Mouse (Mus musculus) kidney, embryonic 16.5 days (tissue): ENCODE data around the gene Hmces. TPM values are rescaled to one million over a fixed set of nuclear protein-coding genes. Genes with fewer than 3 reads are reported as not detected.

Experiments used
- ATAC-seq: fragments of 200-750 bp; cut with Nextera tagmentation; 2 replicates; pipeline ENCODE4 v1.8.0; 2017; ENCODE audit warnings: moderate TSS enrichment; ENCODE audit not compliant: low FRiP score, low TSS enrichment
- H3K27ac ChIP-seq: fragments of 300-500 bp; sonication (generic); 2 replicates; pipeline ENCODE4 v1.5.1; 2014; ENCODE audit warnings: low read length
- H3K27me3 ChIP-seq: fragments of 300-500 bp; sonication (generic); 2 replicates; pipeline ENCODE4 v1.6.1; 2014; ENCODE audit warnings: low read length, control low read depth, mixed read lengths; ENCODE audit not compliant: insufficient read depth
- H3K36me3 ChIP-seq: fragments of 300-500 bp; sonication (generic); 2 replicates; pipeline ENCODE4 v1.6.1; 2014; ENCODE audit warnings: low read length, control low read depth, mixed read lengths; ENCODE audit not compliant: insufficient read depth
- H3K4me1 ChIP-seq: fragments of 300-500 bp; sonication (generic); 2 replicates; pipeline ENCODE4 v1.6.1; 2014; ENCODE audit warnings: low read length, control low read depth, mixed read lengths; ENCODE audit not compliant: insufficient read depth
- H3K4me2 ChIP-seq: fragments of 300-500 bp; sonication (generic); replicated peaks from 2 replicates; pipeline ENCODE4 v1.6.1; 2014; ENCODE audit warnings: low read depth, low read length
- H3K4me3 ChIP-seq: fragments of 300-500 bp; sonication (generic); 2 replicates; pipeline ENCODE4 v1.5.1; 2014; ENCODE audit warnings: mild to moderate bottlenecking, low read length
- H3K9ac ChIP-seq: fragments of 300-500 bp; sonication (generic); replicated peaks from 2 replicates; pipeline ENCODE4 v1.6.1; 2014; ENCODE audit warnings: low read length
- H3K9me3 ChIP-seq: fragments of 300-500 bp; sonication (generic); 2 replicates; pipeline ENCODE4 v1.6.1; 2016; ENCODE audit warnings: low read length, control low read depth
- WGBS: fragments of 180-500 bp; shearing (Covaris S2); extraction: QIAGEN DNeasy Blood & Tissue Kit; methylation state at CpG from one replicate; pipeline ENCODE4 v1.1.7; 2014; 5-methylcytosine and 5-hydroxymethylcytosine counted together
- polyA plus RNA-seq: library from polyadenylated mRNA; unstranded; fragments of >200 nt; fragmentation: Nextera tagmentation; extraction: Ambion mirVana; gene quantifications from 2 replicates; pipeline ENCODE4 v1.2.1, GENCODE M21; 2015

The Hmces gene
- polyA plus RNA-seq, 1 experiment from 2014 or later: 67.1 TPM

- H3K27me3 ChIP-seq: no peaks in the 10 kb centered on the region
- no peak overlapping the region for H3K9ac ChIP-seq
- 65% methylated on average over 13 of the region's 13 CpGs for WGBS
- H3K4me3 ChIP-seq: no peak overlapping the region
- no peak overlapping the region for H3K27ac ChIP-seq
- no peaks in the 10 kb centered on the region for H3K36me3 ChIP-seq
- peak; percentile 42; the same call in 1 of the 2 replicates for ATAC-seq
- H3K4me1 ChIP-seq: no peaks in the 10 kb centered on the region
- no peak overlapping the region for H3K4me2 ChIP-seq
- no peaks in the 10 kb centered on the region for H3K9me3 ChIP-seq
Observed at GRCm38 (mm10) chr6:87876068-87876643, 37.6 kb upstream of the Hmces start.

DNA sequence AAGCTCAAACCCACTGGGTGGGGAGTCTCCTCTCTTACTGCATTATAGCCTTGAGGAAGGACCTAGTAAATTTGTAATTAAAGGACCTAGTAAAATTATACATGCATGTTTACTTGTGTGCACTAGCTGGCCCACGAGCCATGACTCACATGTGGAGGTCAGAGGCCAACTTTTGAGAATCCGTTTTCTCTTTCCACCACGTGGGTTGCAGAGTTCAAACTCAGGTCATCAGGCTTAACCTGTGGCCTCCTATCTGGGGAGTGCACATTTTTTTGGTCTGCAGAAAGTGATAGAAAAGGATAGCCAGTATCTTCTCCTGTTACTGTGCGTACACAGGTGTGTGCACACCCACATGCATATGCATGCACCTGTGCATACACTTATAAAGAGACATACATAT lies 34.7 kb upstream of the Hmces start:
- Histone ChIP-seq H3K9ac (no peak overlapping the region), H3K4me2 (no peak overlapping the region), H3K9me3 (no peaks in the 10 kb centered on the region), H3K36me3 (no peaks in the 10 kb centered on the region), H3K4me3 (no peak overlapping the region), H3K4me1 (no peaks in the 10 kb centered on the region), H3K27ac (no peak overlapping the region), H3K27me3 (no peaks in the 10 kb centered on the region)
- WGBS: 28% methylated on average over 4 of the region's 4 CpGs
- ATAC-seq: no peak

DNA sequence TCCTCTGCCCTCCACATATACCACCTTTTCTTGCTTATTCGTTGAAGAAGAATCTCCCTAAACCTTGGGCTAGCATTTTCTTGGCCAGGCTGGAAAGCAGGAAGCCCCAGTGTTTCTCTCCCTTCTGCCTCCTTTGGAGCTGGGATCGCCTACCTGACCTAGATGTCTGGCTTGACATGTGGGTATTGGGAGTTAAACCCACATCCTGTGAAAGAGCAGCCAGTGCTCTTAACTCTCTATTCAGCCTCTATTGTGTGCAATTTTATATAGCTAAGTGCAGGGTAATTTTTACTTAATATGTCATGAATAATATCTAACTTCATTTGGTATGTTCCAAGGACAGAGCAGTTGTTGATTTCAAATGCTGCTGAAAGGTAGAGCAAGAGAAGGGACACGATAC lies 34.1 kb upstream of the Hmces start:
- 79% methylated on average over 3 of the region's 3 CpGs for WGBS
- no peaks in the 10 kb centered on the region for H3K9me3 ChIP-seq
- no peak overlapping the region for H3K9ac ChIP-seq
- ATAC-seq: no peak
- no peaks in the 10 kb centered on the region for H3K4me1 ChIP-seq
- H3K27me3 ChIP-seq: no peaks in the 10 kb centered on the region
- no peak overlapping the region for H3K4me2 ChIP-seq
- H3K27ac ChIP-seq: no peak overlapping the region
- H3K36me3 ChIP-seq: no peaks in the 10 kb centered on the region
- H3K4me3 ChIP-seq: no peak overlapping the region

DNA sequence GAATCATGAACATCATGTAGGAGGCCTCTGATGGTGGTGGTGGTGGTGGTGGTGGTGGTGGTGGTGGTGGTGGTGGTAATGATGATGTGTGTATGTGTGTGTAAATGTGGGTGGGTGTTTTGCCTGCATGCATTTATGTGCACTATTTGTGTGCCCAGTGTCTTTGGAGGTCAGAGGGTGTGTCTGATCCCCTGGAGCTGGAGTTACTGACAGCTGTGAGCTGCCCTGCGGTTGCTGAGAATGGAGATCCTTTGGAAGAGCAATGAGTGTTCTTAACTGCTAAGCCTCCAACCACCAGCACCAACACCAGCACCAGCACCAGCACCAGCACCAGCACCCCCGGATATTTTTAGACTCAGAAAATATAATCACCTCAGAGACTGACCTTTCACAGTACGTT lies 31.5 kb upstream of the Hmces start:
- no peak for ATAC-seq
- Histone ChIP-seq H3K4me2 (no peak overlapping the region), H3K27me3 (no peaks in the 10 kb centered on the region), H3K4me1 (no peaks in the 10 kb centered on the region), H3K4me3 (no peak overlapping the region), H3K9me3 (no peaks in the 10 kb centered on the region), H3K27ac (no peak overlapping the region), H3K9ac (no peak overlapping the region), H3K36me3 (no peaks in the 10 kb centered on the region)
- WGBS: 76% methylated on average over 3 of the region's 3 CpGs

- WGBS: 65% methylated on average over 4 of the region's 4 CpGs
- no peak overlapping the region for H3K27ac ChIP-seq
- no peak overlapping the region for H3K4me2 ChIP-seq
- H3K27me3 ChIP-seq: no peaks in the 10 kb centered on the region
- no peak for ATAC-seq
- no peak overlapping the region for H3K4me3 ChIP-seq
- H3K9me3 ChIP-seq: no peaks in the 10 kb centered on the region
- H3K36me3 ChIP-seq: no peaks in the 10 kb centered on the region
- no peaks in the 10 kb centered on the region for H3K4me1 ChIP-seq
- H3K9ac ChIP-seq: no peak overlapping the region
Observed at GRCm38 (mm10) chr6:87882816-87883215, 30.9 kb upstream of the Hmces start.

DNA sequence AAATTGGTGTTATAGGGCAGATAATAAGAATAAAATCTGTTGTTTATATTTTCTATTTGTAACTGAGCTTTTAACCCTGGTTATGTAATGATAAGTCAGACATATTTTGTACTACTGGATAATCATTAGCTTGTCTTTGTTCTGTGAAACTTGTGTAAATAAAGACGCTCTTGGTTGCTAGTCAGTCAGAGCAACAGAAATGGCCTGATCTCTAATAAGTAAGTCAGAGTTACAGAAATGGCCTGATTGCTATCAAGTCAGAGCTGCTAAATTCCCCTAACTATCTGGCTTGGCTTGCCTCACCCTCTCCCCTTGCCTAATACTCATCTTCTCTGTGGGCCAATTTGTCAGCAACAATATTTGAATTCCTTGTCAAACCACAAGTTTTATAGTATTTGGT lies 27.0 kb upstream of the Hmces start:
- Histone ChIP-seq H3K9me3 (no peaks in the 10 kb centered on the region), H3K27me3 (no peaks in the 10 kb centered on the region), H3K4me1 (peaks cover 9% of the 10 kb centered on the region; the same call in 1 of the 2 replicates), H3K4me3 (no peak overlapping the region), H3K27ac (no peak overlapping the region), H3K36me3 (peaks cover 24% of the 10 kb centered on the region), H3K4me2 (no peak overlapping the region), H3K9ac (no peak overlapping the region)
- WGBS: 86% methylated on average over 1 of the region's 1 CpGs
- no peak for ATAC-seq

- under 1% methylated on average over 31 of the region's 31 CpGs for WGBS
- Histone ChIP-seq H3K36me3 (peaks cover 34% of the 10 kb centered on the region), H3K9me3 (no peaks in the 10 kb centered on the region), H3K27me3 (no peaks in the 10 kb centered on the region), H3K4me1 (peaks cover 9% of the 10 kb centered on the region; the same call in 1 of the 2 replicates), H3K4me2 (peak within 1 kb of the TSS; percentile 85), H3K4me3 (peak within 1 kb of the TSS; percentile 97), H3K9ac (peak within 1 kb of the TSS; percentile 94), H3K27ac (peak within 1 kb of the TSS; percentile 82)
- ATAC-seq: peak; percentile 98
Observed at GRCm38 (mm10) chr6:87887594-87888233, 26.0 kb upstream of the Hmces start, which contains the start of gene Copg1. Copg1 (plus strand) TSS chr6:87887814.

GRCm38 (mm10) chr6:87893931-87894330 lies 19.8 kb upstream of the Hmces start:
- ATAC-seq: no peak
- H3K9me3 ChIP-seq: no peaks in the 10 kb centered on the region
- no peak overlapping the region for H3K9ac ChIP-seq
- H3K4me1 ChIP-seq: peaks cover 1% of the 10 kb centered on the region; the same call in 1 of the 2 replicates
- peaks cover 92% of the 10 kb centered on the region for H3K36me3 ChIP-seq
- no peak overlapping the region for H3K4me2 ChIP-seq
- H3K4me3 ChIP-seq: no peak overlapping the region
- no peak overlapping the region for H3K27ac ChIP-seq
- no peaks in the 10 kb centered on the region for H3K27me3 ChIP-seq
- WGBS: 88% methylated on average over 7 of the region's 7 CpGs

GRCm38 (mm10) chr6:87898028-87898427 lies 15.7 kb upstream of the Hmces start:
- Histone ChIP-seq H3K4me3 (no peak overlapping the region), H3K36me3 (peaks cover 88% of the 10 kb centered on the region)
- ATAC-seq: no peak

GRCm38 (mm10) chr6:87906632-87907031 lies 7.1 kb upstream of the Hmces start:
- H3K4me3 ChIP-seq: no peak overlapping the region
- WGBS: 70% methylated on average over 5 of the region's 5 CpGs
- no peak for ATAC-seq
- no peak overlapping the region for H3K4me2 ChIP-seq
- no peak overlapping the region for H3K27ac ChIP-seq
- H3K27me3 ChIP-seq: no peaks in the 10 kb centered on the region
- H3K4me1 ChIP-seq: no peaks in the 10 kb centered on the region
- no peak overlapping the region for H3K9ac ChIP-seq
- H3K9me3 ChIP-seq: no peaks in the 10 kb centered on the region
- H3K36me3 ChIP-seq: peaks cover 81% of the 10 kb centered on the region

More at GRCm38 (mm10) chr6:87898028-87898427, 15.7 kb upstream of the Hmces start:
- H3K27ac ChIP-seq: no peak overlapping the region
- H3K4me2 ChIP-seq: no peak overlapping the region
- H3K27me3 ChIP-seq: no peaks in the 10 kb centered on the region
- 95% methylated on average over 10 of the region's 10 CpGs for WGBS
- no peaks in the 10 kb centered on the region for H3K9me3 ChIP-seq
- H3K4me1 ChIP-seq: no peaks in the 10 kb centered on the region
- no peak overlapping the region for H3K9ac ChIP-seq
